Mouse (Mus musculus) C2C12 (cell line): Measurements from ENCODE around the gene Nav1.

Source experiments
- CTCF ChIP-seq: IDR thresholded peaks from one replicate; pipeline ENCODE4 v1.5.1; 2011; ENCODE audit not compliant: control insufficient read depth, insufficient read depth, insufficient read length
- MAX ChIP-seq: IDR thresholded peaks from one replicate; pipeline ENCODE4 v1.6.1; 2011; ENCODE audit warnings: mild to moderate bottlenecking, control low read depth
- MYOD1 ChIP-seq: IDR thresholded peaks from one replicate; pipeline ENCODE4 v1.6.1; 2011; ENCODE audit warnings: low read depth; ENCODE audit not compliant: control insufficient read depth, insufficient read length
- MYOG ChIP-seq: IDR thresholded peaks from one replicate; pipeline ENCODE4 v1.6.1; 2011; ENCODE audit not compliant: control insufficient read depth, insufficient read length; ENCODE audit errors: extremely low read depth
- USF1 ChIP-seq: IDR thresholded peaks from one replicate; pipeline ENCODE4 v1.6.1; 2011; ENCODE audit warnings: low read depth, mild to moderate bottlenecking, control low read depth, moderate library complexity

GRCm38 (mm10) chr1:135593560-135594278 is 13.4 kb downstream of the Nav1 start:
- TF ChIP-seq CTCF (no peak), USF1 (no peak), MAX (no peak), MYOG (no peak), MYOD1 (no peak)
